Mouse (Mus musculus) frontal cortex, postnatal 10 days (tissue): ENCODE results near the gene Itk.

Experiments
- DNase-seq, 2 experiments: peaks; one replicate each; pipeline ENCODE4 v3.0.0; 2022; ENCODE audit warnings: low spot score in 2 of 2, mixed read lengths in 1 of 2

The Itk gene

DNA sequence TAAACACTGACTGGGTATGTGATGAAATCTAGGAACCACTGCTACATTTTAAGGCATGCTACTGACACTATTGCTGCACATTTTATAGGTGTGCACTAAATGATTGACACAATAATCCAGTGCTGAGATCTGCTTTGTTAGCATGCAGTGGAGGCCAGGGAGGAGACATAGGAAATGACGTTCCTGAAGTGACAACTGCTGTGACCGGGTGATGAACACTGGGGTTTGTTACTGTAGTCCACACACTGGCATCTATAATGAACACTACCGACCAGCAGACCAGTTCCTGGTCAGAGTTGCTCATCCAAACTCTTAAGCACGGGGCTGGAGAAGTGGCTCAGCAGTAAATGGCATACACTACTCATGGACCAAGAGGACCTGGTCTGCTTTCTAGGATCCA, 4.1 kb upstream of the Itk start:
- DNase-seq = no peak

DNA sequence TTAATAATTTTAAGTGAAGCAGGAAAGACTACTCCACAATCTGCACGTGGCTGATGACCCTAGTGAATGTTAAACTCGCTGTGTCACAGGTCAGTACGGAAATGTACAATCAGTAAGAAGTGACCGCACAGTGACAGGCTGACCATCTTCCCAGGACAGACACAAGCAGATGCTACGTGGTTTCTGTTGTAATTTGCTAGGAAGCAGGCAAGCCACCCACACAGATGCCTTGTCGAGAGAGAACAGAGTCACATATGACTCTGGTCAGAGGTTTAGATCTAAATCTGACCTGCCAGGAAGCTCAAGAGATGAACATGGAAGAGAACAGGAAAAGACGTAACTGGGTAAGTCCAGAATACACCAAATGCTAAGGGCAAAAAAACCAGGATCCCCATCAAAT, 3.6 kb upstream of the Itk start:
- DNase-seq = no peak

DNA sequence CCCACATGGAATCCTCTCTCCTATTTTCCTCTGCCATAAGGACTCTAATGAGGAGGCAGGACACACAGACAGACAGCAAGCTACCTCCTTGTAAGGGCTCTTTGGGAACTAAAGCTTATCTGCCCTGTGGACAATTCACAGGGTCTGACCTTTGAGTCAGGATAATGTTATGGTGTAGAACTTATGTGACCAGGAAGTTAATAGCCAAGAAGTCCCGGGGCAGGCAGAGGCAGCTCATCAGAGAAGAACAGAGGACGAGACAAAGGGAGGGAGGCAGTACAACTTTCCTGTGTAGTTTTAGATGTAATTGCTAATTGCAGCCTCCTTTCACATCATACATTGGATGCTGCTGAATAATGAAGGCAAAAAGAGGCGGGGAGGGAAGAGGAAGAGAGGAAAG, 1.3 kb upstream of the Itk start:
- DNase-seq = no peak

DNA sequence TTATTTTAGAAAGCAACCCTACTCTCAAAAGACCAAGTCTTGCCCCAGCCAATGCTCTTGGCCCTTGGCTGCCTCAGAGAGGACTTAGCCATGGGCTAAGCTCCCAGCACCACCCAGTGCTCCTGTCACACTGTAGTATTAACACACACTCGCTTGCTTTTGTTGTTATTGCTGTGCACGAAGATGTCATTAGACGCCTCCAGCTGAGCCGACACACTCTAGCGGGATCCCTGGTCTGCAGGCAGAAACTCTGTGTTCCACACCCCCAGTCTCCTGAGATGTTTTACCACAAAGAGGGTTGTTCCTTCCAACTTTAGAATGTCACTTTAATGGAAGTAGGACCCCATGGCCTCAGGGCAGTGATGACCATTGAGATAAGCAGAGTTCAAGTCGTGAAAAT, 877 bp downstream of the Itk start:
- DNase-seq = no peak

- DNase-seq = no peak
These were observed 2.3 kb downstream of the Itk start for GRCm38 (mm10) chr11:46387061-46387460.

GRCm38 (mm10) chr11:46386556-46386955, 2.8 kb downstream of the Itk start:
- DNase-seq = no peak

DNA sequence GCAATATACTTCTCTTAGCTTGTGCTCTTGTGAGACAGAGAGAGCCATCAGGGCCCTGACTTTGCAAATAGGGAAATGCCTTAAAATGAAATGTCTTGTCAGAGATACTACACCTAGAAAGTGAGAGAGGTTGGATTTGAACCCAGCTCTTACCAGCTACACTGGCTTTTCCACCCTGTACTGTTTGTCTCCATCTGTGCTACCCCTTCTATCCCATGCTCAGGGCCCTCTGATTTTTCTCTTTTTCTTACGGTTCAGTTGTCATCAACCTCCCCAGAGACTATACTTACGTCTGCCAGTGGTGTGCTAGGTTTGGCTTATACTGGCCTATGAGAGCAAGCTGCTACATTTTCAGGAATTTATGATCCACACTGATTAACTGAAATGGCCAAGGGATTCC, 4.4 kb downstream of the Itk start:
- no peak for DNase-seq

DNA sequence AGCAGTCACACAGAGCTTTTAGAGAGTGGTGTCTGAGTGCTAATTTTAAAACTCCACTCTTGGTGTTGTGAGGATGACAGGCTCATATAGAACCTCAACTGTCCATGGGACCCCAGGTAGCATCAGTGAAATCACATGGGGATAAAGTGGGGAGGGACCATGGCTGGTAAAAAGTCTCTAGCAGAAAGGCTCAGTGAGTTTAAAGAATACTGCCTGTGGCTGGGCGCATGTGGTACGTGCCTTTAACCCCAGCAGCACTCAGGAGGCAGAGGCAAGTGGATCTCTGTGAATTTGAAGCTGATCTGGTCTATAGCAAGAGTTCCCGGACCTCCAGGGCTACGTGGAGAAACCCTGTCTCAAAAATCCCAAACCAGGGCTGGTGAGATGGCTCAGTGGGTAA, 6.8 kb downstream of the Itk start:
- no peak for DNase-seq

DNA sequence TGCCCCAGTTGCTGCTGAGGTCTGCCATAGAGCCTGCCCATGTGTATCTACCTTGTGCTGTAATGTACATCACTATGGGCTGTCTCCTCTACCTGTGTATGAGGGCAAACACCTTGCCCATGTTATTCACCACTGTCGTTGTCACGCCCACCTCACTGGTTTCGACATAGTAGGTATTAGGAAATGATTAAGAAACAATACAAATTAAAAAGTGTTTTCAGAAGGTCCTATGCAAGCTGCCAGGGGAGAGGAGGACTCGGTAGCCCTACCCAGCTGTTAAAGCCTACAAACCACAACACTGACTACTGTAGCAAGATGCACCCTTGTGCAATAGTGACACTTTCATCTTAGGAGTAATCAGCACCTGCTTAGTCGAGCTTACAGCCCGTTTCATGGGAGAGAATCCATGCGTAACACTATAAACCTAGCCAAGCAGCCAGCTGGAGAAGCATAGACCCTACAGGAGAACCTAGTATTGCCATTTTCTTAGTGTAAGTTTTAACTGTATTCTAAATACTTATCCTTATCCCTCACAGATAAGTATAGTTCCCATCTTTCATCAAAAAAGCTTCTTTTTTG, 9.1 kb downstream of the Itk start:
- no peak for DNase-seq

DNA sequence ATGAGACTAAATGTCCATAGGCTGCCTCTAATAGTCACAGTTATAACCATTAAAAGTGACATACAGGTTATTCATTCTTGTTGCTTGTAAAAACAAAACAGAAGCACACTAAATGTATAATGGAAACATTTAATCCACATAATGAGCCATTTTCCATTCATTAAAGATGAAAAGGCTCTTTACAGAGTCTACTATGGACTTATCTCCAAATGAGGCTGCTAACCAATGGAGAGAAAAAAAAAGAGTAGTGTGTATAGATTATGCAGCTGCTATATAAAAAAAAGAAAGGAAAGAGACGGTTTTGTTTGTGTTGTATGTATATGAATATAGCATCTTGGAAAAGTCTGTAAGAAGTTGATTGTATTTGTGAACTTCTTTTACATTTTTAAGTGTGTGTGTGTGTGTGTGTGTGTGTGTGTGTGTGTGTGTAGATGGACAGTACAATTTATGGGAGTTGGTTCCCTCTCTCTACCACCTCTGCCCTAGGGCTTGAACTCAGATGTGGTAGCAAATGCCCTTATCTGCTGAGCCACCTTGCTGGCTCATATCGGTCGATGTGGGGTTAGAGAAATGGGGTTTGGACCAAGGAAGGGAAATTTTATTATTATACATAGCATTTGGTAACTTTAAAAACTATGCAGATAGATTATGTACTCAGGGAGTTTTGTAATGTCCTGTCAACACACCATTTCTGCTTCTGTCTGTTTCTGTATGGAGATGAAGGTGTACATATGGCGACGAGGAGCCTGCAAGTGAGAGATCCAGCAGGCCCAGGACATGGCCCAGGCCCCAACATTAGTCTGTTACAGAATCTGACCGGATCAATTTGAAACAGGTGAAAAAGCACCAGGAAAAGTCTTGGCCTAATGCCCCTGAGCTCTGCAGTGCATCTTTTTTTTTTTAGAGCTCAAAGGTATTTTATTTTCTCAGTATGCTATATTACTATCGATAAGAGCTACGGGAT, 11.2 kb downstream of the Itk start:
- DNase-seq = no peak

- no peak for DNase-seq
These were observed 12.0 kb downstream of the Itk start for GRCm38 (mm10) chr11:46377316-46377715.

- DNase-seq = no peak
These were observed 14.3 kb downstream of the Itk start for GRCm38 (mm10) chr11:46375015-46375414.

DNA sequence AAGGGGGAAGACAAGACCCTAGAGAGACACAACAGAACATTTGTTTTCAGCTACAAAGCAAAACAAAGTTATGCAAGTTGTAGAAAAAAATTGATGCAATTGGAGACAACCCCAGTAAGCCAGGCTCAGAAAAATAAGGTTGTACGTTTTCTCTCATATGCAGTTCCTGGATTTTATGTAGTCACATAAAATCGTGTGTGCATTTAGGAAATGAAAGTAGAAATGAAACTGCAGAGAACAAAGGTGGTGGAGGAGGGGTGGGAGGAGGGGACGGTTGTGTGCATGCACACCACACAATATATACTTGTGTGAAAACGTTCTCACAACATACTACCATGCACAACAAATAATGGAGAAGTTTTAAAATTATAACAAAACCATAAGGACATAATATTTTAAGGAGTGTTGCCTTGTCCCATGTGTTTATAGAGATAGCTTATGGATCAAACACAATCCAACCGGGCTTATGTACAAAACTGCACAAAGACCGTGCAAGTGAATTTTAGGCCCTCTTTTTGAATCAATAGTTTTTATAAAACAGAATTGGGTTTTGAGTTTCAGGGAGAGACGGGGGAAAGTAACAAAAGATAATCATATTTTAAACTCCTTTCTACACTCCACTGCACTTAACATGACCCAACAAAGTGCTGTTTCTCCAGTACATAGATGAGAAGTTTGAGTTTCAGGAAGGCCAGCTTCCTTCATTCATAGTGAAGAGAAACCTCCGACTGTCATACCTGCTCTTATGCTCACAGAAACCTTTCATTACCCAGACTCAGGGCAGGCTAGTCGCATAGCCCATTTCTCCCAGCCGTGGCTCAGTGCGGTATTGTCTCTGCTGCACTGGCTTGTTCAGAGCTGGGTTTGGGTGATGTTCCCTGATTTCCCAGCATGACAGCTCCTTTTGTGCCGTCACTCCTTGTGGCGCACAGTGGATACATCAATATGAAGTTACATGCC, 16.0 kb downstream of the Itk start:
- no peak for DNase-seq

DNA sequence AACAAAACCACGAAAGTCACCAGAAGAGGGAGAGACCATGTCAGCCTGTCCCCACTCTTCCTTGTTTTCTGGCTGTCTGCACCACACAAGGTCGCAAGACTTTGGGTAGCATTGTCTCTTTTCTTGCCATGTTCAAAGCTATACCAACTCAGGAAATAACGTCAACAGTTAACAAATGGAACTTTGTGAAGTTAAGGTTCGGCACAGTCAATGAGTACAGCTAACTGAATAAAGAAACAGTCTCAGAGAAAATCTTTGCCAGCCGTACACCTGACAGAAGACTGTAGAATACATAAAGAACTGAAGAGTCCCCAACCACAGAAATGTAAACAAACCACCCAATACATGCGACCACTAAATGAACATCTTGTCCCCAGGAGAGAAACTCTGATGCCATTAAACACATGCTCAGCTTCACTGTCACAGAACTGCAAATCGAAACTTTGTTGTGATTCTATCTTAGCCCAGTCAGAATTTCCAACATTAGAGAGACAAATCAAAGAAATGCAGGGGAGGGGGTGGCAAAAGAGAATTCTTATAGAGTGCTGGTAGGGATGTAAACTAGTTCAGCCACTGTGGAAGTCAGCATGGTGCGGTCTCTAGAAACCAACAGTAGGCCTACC, 16.9 kb downstream of the Itk start:
- DNase-seq = no peak

DNA sequence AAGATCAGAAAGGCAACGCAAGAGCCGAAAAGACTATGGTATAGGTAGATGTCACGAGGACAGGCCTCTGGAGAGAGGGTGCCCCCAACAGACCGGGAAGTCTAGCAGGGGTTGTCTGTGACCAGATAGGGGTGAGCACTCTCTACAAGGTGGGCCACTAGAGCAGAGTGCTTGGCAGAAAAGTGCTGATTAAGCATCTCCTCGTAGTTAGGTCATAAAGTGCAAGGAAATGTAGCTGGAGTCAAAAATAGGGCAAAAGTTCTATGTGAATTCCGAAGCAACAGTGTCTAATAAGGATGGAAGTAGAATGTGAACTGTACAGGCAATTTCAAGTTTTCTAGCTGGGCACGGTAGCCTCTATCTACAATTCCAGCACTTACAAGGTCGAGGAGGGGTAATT, 18.1 kb downstream of the Itk start:
- DNase-seq = no peak

DNA sequence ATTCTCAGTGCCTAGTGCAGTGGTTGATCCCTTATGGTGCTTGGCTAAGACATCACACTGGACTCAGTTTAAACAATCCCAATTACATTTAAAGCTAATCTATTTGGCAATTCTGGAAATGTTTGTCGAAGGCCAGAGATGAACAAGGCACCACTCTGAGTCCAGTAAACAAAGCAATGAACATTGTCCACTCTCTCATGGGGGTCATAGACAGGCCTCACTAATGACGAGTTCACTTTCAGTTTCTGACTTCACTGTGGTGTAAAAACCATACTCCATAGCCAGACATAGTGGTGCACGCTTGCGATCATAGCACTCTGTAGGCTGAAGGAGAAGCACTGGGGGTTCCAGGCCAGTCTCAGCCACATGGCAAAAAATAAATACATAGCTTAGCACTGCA, 18.9 kb downstream of the Itk start:
- no peak for DNase-seq

DNA sequence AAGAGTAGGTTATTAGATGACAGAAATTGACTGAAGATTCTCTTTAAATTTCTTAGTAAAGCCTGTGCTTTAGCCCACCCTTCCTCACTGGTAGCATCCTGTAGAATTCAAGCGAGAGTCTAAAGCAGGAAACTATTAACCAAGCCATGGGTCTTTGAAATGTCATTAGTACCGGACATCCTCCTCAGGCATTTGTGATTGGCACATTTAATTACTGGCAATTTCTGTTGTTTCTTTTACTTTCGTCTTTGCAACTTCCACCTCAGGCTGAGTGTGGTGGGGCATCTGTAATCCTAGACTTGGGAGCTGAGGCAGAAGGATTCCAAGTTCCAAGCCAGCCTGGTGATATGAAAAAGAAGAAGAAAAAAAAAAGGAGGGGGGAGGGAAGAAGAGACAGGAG, 23.0 kb downstream of the Itk start:
- no peak for DNase-seq

GRCm38 (mm10) chr11:46365744-46366143, 23.6 kb downstream of the Itk start:
- DNase-seq = no peak

GRCm38 (mm10) chr11:46363864-46364263, 25.5 kb downstream of the Itk start:
- DNase-seq = no peak

DNA sequence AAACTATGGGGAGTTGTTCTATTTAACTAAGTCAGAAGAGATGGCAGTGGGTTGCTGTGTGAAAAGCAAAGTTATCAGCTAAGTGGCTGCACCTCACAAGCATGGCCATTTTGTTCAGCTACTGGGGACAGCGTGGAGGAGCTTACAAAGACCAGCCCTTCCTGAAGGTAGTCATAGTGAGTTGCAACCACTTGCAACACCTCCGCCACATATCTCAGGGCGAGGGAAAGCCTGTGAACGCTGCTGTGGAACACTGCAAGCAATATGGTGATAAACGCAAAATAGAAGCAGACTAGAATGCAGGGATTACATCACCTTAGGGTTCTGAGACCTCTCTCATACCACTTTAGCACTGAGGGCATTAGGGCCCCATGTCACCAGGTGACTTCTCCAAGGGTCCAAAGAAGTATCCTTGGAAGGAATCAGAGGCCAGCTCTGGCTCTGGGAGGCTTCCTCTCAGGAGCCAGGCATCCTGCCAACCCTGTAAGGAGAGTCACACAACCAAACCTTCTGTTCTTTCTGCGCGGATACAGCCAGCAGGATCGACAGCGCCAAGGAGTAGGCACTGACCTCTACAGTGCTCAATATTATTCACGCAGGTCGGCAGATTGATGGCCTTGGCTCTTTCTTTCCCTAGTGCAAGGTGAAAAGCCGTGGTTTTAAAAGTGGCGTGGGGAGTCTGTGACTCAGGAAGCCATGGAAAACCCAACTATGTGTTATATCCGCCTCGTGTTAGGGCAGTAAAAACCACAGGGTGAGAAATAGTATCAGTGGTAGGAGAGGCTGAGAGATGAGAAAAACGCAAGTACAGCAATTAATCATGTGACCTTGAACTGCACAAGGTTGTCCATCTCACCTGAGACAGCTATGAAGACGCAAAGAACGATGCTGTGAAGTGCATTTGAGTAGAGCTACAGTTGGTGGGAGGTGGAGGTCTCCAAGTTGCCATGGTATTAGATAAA, 27.0 kb downstream of the Itk start:
- no peak for DNase-seq
